Mouse (Mus musculus): ENCODE data around the gene Pcx.

- TF ChIP-seq GATA1 (IDR thresholded peaks at IDR 0.05; ENCODE audit: borderline replicate concordance, low read length) (no peak), FLI1 (IDR thresholded peaks at IDR 0.05; ENCODE audit: low read length) (no peak)
These were observed 11.3 kb downstream of the Pcx start for GRCm38 (mm10) chr19:4521426-4522050.

Measured in megakaryocyte, embryonic 14.5 days (primary cell).